ENCODE assay signal across 14 mouse cellular contexts in genomic region chr9:99145756-99146155, GRCm38 (mm10). TPM values are rescaled to one million over a fixed set of nuclear protein-coding genes. Genes with fewer than 3 reads are reported as not detected.
A peak's percentile ranks its signal among the peaks of the same experiment; 100 is the strongest.
DNase-seq lines count a peak whose midpoint lies in the region; ATAC-seq and TF ChIP-seq lines count a peak whose summit lies in the region.
"Had no signal": no experiment of that assay in that cellular context is flagged by ENCODE, and none has a peak within 500 bp of the region (broad histone marks: within the 10 kb centered on the region; RNA-seq: fewer than 3 reads in every experiment).

No protein-coding gene starts in this region.

- no peak for ATAC-seq in heart, embryonic 11.5 days (replicated peaks; ENCODE audit: insufficient number of reproducible peaks, low FRiP score, low TSS enrichment)
- ATAC-seq: CD4-positive, CD25-positive, alpha-beta regulatory T cell, adult 4 months; midbrain, embryonic 13.5 days; Patski had no signal

- WGBS in heart, embryonic 11.5 days (ENCODE audit: insufficient replicate concordance): 51% methylated on average over 6 of the region's 6 CpGs

- no peak for DNase-seq in heart, adult 9 months (ENCODE audit: low spot score in 2 of 2)
- peak; percentile 36 to 55 for DNase-seq in right cerebral cortex, adult 2 months (ENCODE audit: low spot score in 2 of 2)
- DNase-seq in right cerebral cortex, postnatal 4 days: no peak
- DNase-seq in cerebellum, adult 8-10 months: no peak
- no peak for DNase-seq in thymus, adult 18-20 months
- DNase-seq: heart, postnatal 14 days; kidney, adult 8-10 months; liver, embryonic 13.5 days had no signal

- H3K9ac ChIP-seq in heart, embryonic 11.5 days (ENCODE audit: low read depth, low read length): no peak overlapping the region; the same call in 1 of the 2 replicates
- H3K9ac ChIP-seq: embryonic facial prominence, embryonic 12.5 days; liver, embryonic 13.5 days; midbrain, embryonic 13.5 days had no signal

- H3K36me3 ChIP-seq in heart, embryonic 11.5 days (ENCODE audit: control insufficient read depth, insufficient read depth, low read length): no peaks in the 10 kb centered on the region
- H3K36me3 ChIP-seq: embryonic facial prominence, embryonic 12.5 days; liver, embryonic 13.5 days; midbrain, embryonic 13.5 days had no signal

- H3K4me2 ChIP-seq in heart, embryonic 11.5 days: 0 out of 2 replicates have a peak overlapping the region, but pooled peaks have one; percentile 2
- H3K4me2 ChIP-seq: embryonic facial prominence, embryonic 12.5 days; liver, embryonic 13.5 days; midbrain, embryonic 13.5 days had no signal

- no peak overlapping the region for H3K27ac ChIP-seq in heart, embryonic 11.5 days (ENCODE audit: low read depth, low read length)
- H3K27ac ChIP-seq in bone marrow macrophage, adult 2 months (ENCODE audit: insufficient read depth, low read depth, low read length): peak overlapping the region; percentile 28; the same call in 1 of the 2 replicates
- H3K27ac ChIP-seq: embryonic facial prominence, embryonic 12.5 days; liver, embryonic 13.5 days; midbrain, embryonic 13.5 days had no signal

- peaks cover 14% of the 10 kb centered on the region; the same call in 1 of the 2 replicates for H3K4me1 ChIP-seq in heart, embryonic 11.5 days (ENCODE audit: control insufficient read depth, insufficient read depth, low read length)
- H3K4me1 ChIP-seq in bone marrow macrophage, adult 2 months (ENCODE audit: control insufficient read depth, insufficient read depth, low read length): peaks cover 35% of the 10 kb centered on the region
- H3K4me1 ChIP-seq: embryonic facial prominence, embryonic 12.5 days had no signal

- no peak overlapping the region for H3K4me3 ChIP-seq in heart, embryonic 11.5 days (ENCODE audit: low read depth, low read length)
- no peak overlapping the region for H3K4me3 ChIP-seq in bone marrow macrophage, adult 2 months (ENCODE audit: insufficient read depth, low read length)
- H3K4me3 ChIP-seq: embryonic facial prominence, embryonic 12.5 days; liver, embryonic 13.5 days; midbrain, embryonic 13.5 days had no signal

- H3K27me3 ChIP-seq in heart, embryonic 11.5 days (ENCODE audit: control insufficient read depth, insufficient read depth, low read length): no peaks in the 10 kb centered on the region
- H3K27me3 ChIP-seq: Patski had no signal

- no peaks in the 10 kb centered on the region for H3K9me3 ChIP-seq in heart, embryonic 11.5 days (replicated peaks; ENCODE audit: control insufficient read depth, low read length)
- H3K9me3 ChIP-seq: embryonic facial prominence, embryonic 12.5 days; liver, embryonic 13.5 days; midbrain, embryonic 13.5 days had no signal

- no peak for TF ChIP-seq POLR2A in bone marrow macrophage, adult 2 months (IDR thresholded peaks at IDR 0.05; ENCODE audit: borderline replicate concordance, low read depth, low read length)

- 0 out of 2 replicates have a peak, but pooled peaks have one; percentile 22 for TF ChIP-seq CTCF in bone marrow macrophage, adult 2 months (IDR thresholded peaks at IDR 0.05; ENCODE audit: low read depth, low read length)

RNA-seq across cellular contexts. Expression of gene Pik3cb, which starts 5.3 kb away (rescaled TPM):
- polyA plus RNA-seq in heart, embryonic 11.5 days (2014; fragmentation: Nextera tagmentation; extraction: Ambion mirVana): 1.3 and 2.5 TPM in 2 replicates
- 13.4 and 15.6 TPM in 2 replicates for polyA plus RNA-seq in bone marrow macrophage, adult 2 months (2012; ENCODE audit: insufficient read depth, insufficient read length, missing spikeins)

Comparison
In these comparisons a context has a peak if more than half of its experiments do, and no peak if none do; other contexts are left out.
1. DNase-seq: peak in right cerebral cortex, adult 2 months (2 of 2); none in heart, adult 9 months (0 of 2), right cerebral cortex, postnatal 4 days (single experiment), cerebellum, adult 8-10 months (single experiment) and thymus, adult 18-20 months (0 of 2).